Mouse (Mus musculus) layer of hippocampus, postnatal 25 days (tissue): ENCODE data around the gene Myh9. TPM values are rescaled to one million over a fixed set of nuclear protein-coding genes. Genes with fewer than 3 reads are reported as not detected.

ENCODE experiments used
- DNase-seq, 2 experiments: peaks; one replicate each; pipeline ENCODE4 v3.0.0; 2022; ENCODE audit warnings: mixed read lengths in 2 of 2, low spot score in 1 of 2; ENCODE audit errors: extremely low spot score in 1 of 2
- total RNA-seq, 2 experiments: library from RNA; stranded (reverse); gene quantifications; 2 replicates each; pipeline ENCODE4 v1.2.3; 2021

Gene Myh9
- total RNA-seq, 2 experiments from 2014 or later, result 75.0 to 90.2 TPM

GRCm38 (mm10) chr15:77812578-77812977, 29.4 kb downstream of the Myh9 start:
- no peak for DNase-seq

DNA sequence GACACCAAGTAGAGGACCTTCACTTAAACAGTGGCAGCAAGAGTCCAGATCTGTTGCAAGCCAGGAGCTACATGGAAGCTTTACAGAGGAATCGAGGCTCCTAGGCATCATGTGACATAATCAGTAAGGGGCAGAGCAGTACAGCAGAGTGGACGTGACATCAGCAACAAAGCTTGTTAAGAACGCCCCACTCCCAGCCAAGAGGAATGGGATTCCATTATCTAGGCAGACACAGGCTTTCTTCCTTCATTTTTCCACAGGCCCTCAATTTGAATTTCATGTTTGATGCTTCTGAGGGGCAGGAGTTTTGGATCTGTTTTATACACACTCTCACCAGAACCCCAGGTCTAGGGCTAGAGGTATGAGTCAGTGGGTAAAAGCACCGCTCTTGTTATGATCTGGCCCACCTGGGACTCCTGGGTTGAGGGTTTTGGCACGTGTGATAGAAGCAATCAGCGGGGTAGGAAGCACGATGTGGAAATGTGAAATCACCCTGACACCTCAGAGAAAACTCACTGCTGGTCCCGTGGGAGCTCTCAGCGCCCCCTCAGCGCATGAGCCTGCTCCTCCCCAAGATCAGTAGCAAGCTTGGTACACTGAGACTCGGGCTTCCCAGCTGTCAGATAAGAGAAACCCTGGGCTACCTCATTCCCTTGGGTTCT, 30.7 kb downstream of the Myh9 start:
- DNase-seq, result no peak

DNA sequence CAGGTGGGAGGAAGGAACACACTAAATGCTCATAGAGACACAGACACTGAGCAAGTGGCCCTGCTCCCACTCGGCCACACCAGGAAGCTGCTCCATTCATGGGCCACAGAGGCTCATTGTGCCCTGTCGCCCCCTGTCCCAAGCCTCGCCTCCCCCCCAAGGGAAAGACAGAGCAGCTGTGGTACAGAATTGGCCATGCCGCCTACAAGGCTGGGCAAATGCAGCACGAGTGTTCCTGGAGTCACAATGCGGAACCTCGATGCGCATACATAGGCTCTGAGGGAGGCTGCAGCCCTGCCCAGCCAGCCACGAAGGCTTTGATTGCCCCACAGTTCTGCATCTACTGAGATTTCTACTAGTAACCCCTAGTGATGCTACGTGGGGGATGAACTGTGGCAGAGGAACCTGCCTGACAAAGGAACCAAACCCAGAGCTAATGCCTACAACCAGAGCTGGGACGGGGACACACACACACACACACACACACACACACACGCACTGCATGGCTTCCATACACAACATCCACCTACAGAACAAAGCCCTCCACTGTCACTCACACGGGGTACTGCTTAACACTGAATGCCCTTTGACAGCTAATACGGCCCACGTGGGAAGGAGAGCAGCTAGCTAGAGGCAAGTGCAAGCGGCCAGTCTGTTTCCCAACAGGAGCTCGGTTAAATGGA, 31.4 kb downstream of the Myh9 start:
- no peak for DNase-seq

GRCm38 (mm10) chr15:77809434-77809833, 32.5 kb downstream of the Myh9 start:
- no peak for DNase-seq

- DNase-seq, result no peak
Measured at GRCm38 (mm10) chr15:77807264-77807585, 34.8 kb downstream of the Myh9 start.

GRCm38 (mm10) chr15:77806565-77807263, 35.3 kb downstream of the Myh9 start:
- no peak for DNase-seq

GRCm38 (mm10) chr15:77805657-77806056, 36.3 kb downstream of the Myh9 start:
- no peak for DNase-seq

DNA sequence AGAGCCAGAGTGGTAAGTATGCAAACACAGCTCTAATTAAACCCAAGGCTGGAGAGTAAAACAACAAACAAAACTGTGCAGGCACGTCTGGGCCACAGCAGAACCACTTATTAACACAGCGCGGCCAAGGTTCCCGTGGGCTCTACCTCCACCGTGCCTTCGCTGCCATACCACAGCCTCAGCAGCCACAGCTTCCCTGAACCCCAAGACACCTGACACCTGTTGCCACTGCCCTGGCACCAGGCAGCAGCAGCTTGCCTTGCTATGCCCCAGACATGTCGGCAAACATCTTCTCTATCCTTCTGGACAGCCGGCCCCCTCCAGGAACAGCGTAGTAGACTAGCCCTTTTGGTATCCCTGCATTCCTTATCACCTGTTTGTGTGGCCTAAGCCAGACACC, 37.0 kb downstream of the Myh9 start:
- no peak for DNase-seq

DNA sequence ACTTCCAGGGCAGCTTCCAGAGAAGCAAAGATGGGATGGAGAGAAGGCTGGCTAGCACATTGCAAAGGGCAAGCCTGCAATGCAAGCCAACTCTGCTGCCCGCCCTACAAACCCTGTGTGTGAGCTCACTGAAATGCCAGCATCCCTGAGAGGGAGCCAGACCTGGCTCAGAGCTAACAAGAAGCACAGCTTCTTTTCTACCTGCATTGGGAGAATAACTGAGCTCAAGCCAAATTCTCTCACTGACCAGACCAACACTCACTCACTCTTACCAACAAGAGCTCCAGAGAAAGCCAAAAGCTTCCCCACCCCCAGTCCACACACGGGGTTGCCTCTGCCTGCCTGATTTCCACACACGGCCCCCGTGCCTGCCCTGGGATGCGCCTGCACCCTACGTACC, 37.5 kb downstream of the Myh9 start:
- no peak for DNase-seq

DNA sequence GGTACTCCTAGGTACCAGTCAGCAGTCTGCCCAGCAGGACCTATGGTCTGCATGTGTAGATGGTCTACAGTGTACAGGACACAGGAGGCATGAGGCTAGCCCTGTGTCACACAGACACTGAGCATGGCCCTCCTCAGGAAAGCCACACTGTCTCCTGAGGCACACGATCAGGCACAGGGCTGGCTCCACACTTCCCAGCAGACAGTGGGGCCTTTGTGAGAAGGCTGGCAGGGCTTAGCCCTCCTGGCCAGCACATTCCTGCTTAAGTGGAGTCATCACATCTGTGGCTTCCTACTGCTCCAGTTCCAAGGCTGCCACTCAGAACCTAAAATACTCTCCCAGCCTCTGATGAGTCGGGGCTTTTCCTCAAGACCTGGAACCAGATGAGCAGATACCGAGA, 38.2 kb downstream of the Myh9 start:
- no peak for DNase-seq

DNA sequence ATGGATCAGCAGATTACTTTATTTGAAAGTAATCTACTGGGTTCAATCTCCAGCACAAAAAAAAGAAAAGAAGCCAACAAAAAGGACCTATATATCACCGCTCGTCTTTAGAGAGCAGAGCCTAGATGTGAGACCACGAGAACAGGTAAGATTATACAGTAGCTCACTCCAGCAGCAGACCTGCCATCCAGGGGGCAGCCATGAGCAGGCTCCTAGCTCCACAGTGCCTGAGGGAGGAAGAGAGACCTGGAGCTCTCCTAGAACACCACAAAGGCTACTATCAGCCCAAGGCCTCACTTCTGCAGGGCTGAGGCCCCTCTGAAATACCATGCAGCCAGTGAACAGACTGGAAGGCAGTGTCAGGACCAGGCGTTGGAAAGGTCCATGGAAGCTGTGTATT, 39.0 kb downstream of the Myh9 start:
- no peak for DNase-seq

- no peak for DNase-seq
Measured at GRCm38 (mm10) chr15:77801188-77801587, 40.8 kb downstream of the Myh9 start.

- no peak for DNase-seq
Measured at GRCm38 (mm10) chr15:77800511-77800910, 41.5 kb downstream of the Myh9 start.

- no peak for DNase-seq
Measured at GRCm38 (mm10) chr15:77799491-77800474, 42.2 kb downstream of the Myh9 start.

- no peak for DNase-seq
Measured at GRCm38 (mm10) chr15:77798664-77799490, 43.1 kb downstream of the Myh9 start.

- DNase-seq, result no peak
Measured at GRCm38 (mm10) chr15:77797609-77798411, 44.2 kb downstream of the Myh9 start.

- DNase-seq, result no peak
Measured at GRCm38 (mm10) chr15:77796409-77797035, 45.5 kb downstream of the Myh9 start.

GRCm38 (mm10) chr15:77794908-77795356, 47.0 kb downstream of the Myh9 start:
- DNase-seq, result no peak
